ENCODE assay signal across 14 mouse cellular contexts in genomic region chr14:111620821-111621220, GRCm38 (mm10). TPM values are rescaled to one million over a fixed set of nuclear protein-coding genes. Genes with fewer than 3 reads are reported as not detected.
"Had no signal": no experiment of that assay in that cellular context is flagged by ENCODE, and none has a peak within 500 bp of the region (broad histone marks: within the 10 kb centered on the region; RNA-seq: fewer than 3 reads in every experiment).

No protein-coding gene starts in this region.

- H3K4me3 ChIP-seq: limb, embryonic 13.5 days; midbrain, embryonic 13.5 days; neural tube, embryonic 13.5 days had no signal

- H3K27ac ChIP-seq: limb, embryonic 13.5 days; liver, embryonic 14.5 days; midbrain, embryonic 13.5 days; neural tube, embryonic 13.5 days had no signal

- DNase-seq: kidney, adult 11 months; kidney, postnatal 10 days; kidney, postnatal 4 days; left cerebral cortex, postnatal 4 days; lung, adult 18-20 months; retina, postnatal 1 day; right cerebral cortex, postnatal 25 days; thymus, postnatal 4 days had no signal

- ATAC-seq: inflammation-experienced regulatory T-cells, adult 6 months; midbrain, embryonic 13.5 days had no signal

RNA-seq across cellular contexts. Expression of gene Slitrk5, which starts 54.1 kb away (rescaled TPM):
- total RNA-seq: liver, adult 2 months had no signal
